Mouse (Mus musculus) thymus, adult 18-20 months (tissue): ENCODE measurements around the gene Ctla2a.
"Not testable (repeated sequence)": the region's sequence is repeated elsewhere in the genome, so short reads cannot be mapped to it uniquely, and the experiment has no call there.

ENCODE experiments used
- DNase-seq, 2 experiments: peaks; one replicate each; pipeline ENCODE4 v3.0.0; 2022; ENCODE audit warnings: mixed read lengths in 2 of 2

The Ctla2a gene

GRCm38 (mm10) chr13:60936500-60936901, at the start of gene Ctla2a, which contains the start of gene Gm49391:
Gene Ctla2a, minus strand, starts transcription at chr13:60936625.
Gene Gm49391, minus strand, starts transcription at chr13:60936571.
- DNase-seq: peak; percentile 2 to 15

GRCm38 (mm10) chr13:60972319-60972718, 35.9 kb upstream of the Ctla2a start:
- not testable (repeated sequence) for DNase-seq

- not testable (repeated sequence) for DNase-seq
These were observed 27.6 kb upstream of the Ctla2a start for GRCm38 (mm10) chr13:60963985-60964384.

GRCm38 (mm10) chr13:60961706-60962105, 25.3 kb upstream of the Ctla2a start:
- no peak for DNase-seq

GRCm38 (mm10) chr13:60941884-60942283, 5.5 kb upstream of the Ctla2a start, which contains the start of gene Tpbpa:
Gene Tpbpa, minus strand, starts transcription at chr13:60941984.
- DNase-seq: not testable (repeated sequence)

GRCm38 (mm10) chr13:60935490-60935889, 935 bp downstream of the Ctla2a start, which contains the start of gene Gm49393:
Gene Gm49393, minus strand, starts transcription at chr13:60935590.
- DNase-seq: not testable (repeated sequence)

- not testable (repeated sequence) for DNase-seq
These were observed 31.6 kb downstream of the Ctla2a start, which contains the start of gene Tpbpb for GRCm38 (mm10) chr13:60904780-60905179. Gene Tpbpb, minus strand, starts transcription at chr13:60904880.

GRCm38 (mm10) chr13:60897328-60897727, 39.1 kb downstream of the Ctla2a start, which contains the start of gene Ctla2b:
Gene Ctla2b, minus strand, starts transcription at chr13:60897447.
- peak; percentile 3 to 7 for DNase-seq

- not testable (repeated sequence) for DNase-seq
These were observed 39.6 kb downstream of the Ctla2a start, which contains the start of gene Gm49392 for GRCm38 (mm10) chr13:60896794-60897193. Gene Gm49392, minus strand, starts transcription at chr13:60896894.

GRCm38 (mm10) chr13:60895406-60896160, 40.8 kb downstream of the Ctla2a start:
- no peak for DNase-seq

GRCm38 (mm10) chr13:60892301-60892700, 44.1 kb downstream of the Ctla2a start:
- DNase-seq: no peak
